Mouse (Mus musculus): ENCODE measurements around the gene Tmem179b. TPM values are rescaled to one million over a fixed set of nuclear protein-coding genes. Genes with fewer than 3 reads are reported as not detected.

Gene Tmem179b
- polyA plus RNA-seq, 1 experiment: 105 TPM

- no peak for TF ChIP-seq POLR2A (IDR thresholded peaks at IDR 0.05; ENCODE audit: low read depth, low read length)
- no peak; the same call in 1 of the 2 replicates for TF ChIP-seq CTCF (conservative IDR thresholded peaks at IDR 0.05; ENCODE audit: insufficient read depth, insufficient read length, low read depth, low read length)
- DNase-seq: peak; percentile 98
- Histone ChIP-seq H3K4me3 (ENCODE audit: insufficient read depth, low read depth, low read length) (peak within 1 kb of the TSS; percentile 58), H3K36me3 (ENCODE audit: control insufficient read depth, insufficient read depth, low read length) (no peaks in the 10 kb centered on the region), H3K4me1 (ENCODE audit: control insufficient read depth, insufficient read depth, low read length) (no peaks in the 10 kb centered on the region), H3K27ac (ENCODE audit: insufficient read depth, low read depth, low read length) (peak within 1 kb of the TSS; percentile 46; the same call in 1 of the 2 replicates), H3K27me3 (replicated peaks; ENCODE audit: control insufficient read depth, insufficient read depth, low read length) (no peaks in the 10 kb centered on the region)
- WGBS: 1% methylated on average over 32 of the region's 32 CpGs
Measured at GRCm38 (mm10) chr19:8786008-8786781, 11.9 kb upstream of the Tmem179b start, which contains the start of gene Taf6l. TSS of gene Taf6l (minus strand) at chr19:8786417.

GRCm38 (mm10) chr19:8774951-8775421 is 719 bp upstream of the Tmem179b start:
- Histone ChIP-seq H3K27me3 (replicated peaks; ENCODE audit: control insufficient read depth, insufficient read depth, low read length) (no peaks in the 10 kb centered on the region), H3K27ac (ENCODE audit: insufficient read depth, low read depth, low read length) (peak overlapping the region; percentile 87), H3K4me1 (ENCODE audit: control insufficient read depth, insufficient read depth, low read length) (peaks cover 17% of the 10 kb centered on the region; the same call in 1 of the 2 replicates), H3K4me3 (ENCODE audit: insufficient read depth, low read depth, low read length) (peak overlapping the region; percentile 99), H3K36me3 (ENCODE audit: control insufficient read depth, insufficient read depth, low read length) (no peaks in the 10 kb centered on the region)
- WGBS: 2% methylated on average over 20 of the region's 20 CpGs
- peak; percentile 21 for DNase-seq
- TF ChIP-seq POLR2A (IDR thresholded peaks at IDR 0.05; ENCODE audit: low read depth, low read length) (no peak), CTCF (conservative IDR thresholded peaks at IDR 0.05; ENCODE audit: insufficient read depth, insufficient read length, low read depth, low read length) (no peak)

GRCm38 (mm10) chr19:8773409-8773808 is 858 bp downstream of the Tmem179b start:
- Histone ChIP-seq H3K27me3 (replicated peaks; ENCODE audit: control insufficient read depth, insufficient read depth, low read length) (no peaks in the 10 kb centered on the region), H3K27ac (ENCODE audit: insufficient read depth, low read depth, low read length) (no peak overlapping the region), H3K4me1 (ENCODE audit: control insufficient read depth, insufficient read depth, low read length) (peaks cover 17% of the 10 kb centered on the region; the same call in 1 of the 2 replicates), H3K4me3 (ENCODE audit: insufficient read depth, low read depth, low read length) (peak overlapping the region; percentile 30; the same call in 1 of the 2 replicates), H3K36me3 (ENCODE audit: control insufficient read depth, insufficient read depth, low read length) (no peaks in the 10 kb centered on the region; the same call in 1 of the 2 replicates)
- no peak for TF ChIP-seq CTCF (conservative IDR thresholded peaks at IDR 0.05; ENCODE audit: insufficient read depth, insufficient read length, low read depth, low read length)
- no peak for TF ChIP-seq POLR2A (IDR thresholded peaks at IDR 0.05; ENCODE audit: low read depth, low read length)
- DNase-seq: no peak
- 35% methylated on average over 6 of the region's 6 CpGs for WGBS

- peaks cover 17% of the 10 kb centered on the region; the same call in 1 of the 2 replicates for H3K4me1 ChIP-seq (ENCODE audit: control insufficient read depth, insufficient read depth, low read length)
- H3K27me3 ChIP-seq (replicated peaks; ENCODE audit: control insufficient read depth, insufficient read depth, low read length): no peaks in the 10 kb centered on the region
- 68% methylated on average over 5 of the region's 5 CpGs for WGBS
- H3K27ac ChIP-seq (ENCODE audit: insufficient read depth, low read depth, low read length): no peak overlapping the region
- TF ChIP-seq POLR2A (IDR thresholded peaks at IDR 0.05; ENCODE audit: low read depth, low read length) (no peak), CTCF (conservative IDR thresholded peaks at IDR 0.05; ENCODE audit: insufficient read depth, insufficient read length, low read depth, low read length) (no peak)
- no peak for DNase-seq
- no peaks in the 10 kb centered on the region; the same call in 1 of the 2 replicates for H3K36me3 ChIP-seq (ENCODE audit: control insufficient read depth, insufficient read depth, low read length)
- peak overlapping the region; percentile 30; the same call in 1 of the 2 replicates for H3K4me3 ChIP-seq (ENCODE audit: insufficient read depth, low read depth, low read length)
Measured at GRCm38 (mm10) chr19:8772996-8773395, 1.3 kb downstream of the Tmem179b start.

- Histone ChIP-seq H3K4me1 (ENCODE audit: control insufficient read depth, insufficient read depth, low read length) (peaks cover 17% of the 10 kb centered on the region; the same call in 1 of the 2 replicates), H3K27ac (ENCODE audit: insufficient read depth, low read depth, low read length) (peak within 1 kb of the TSS; percentile 90), H3K36me3 (ENCODE audit: control insufficient read depth, insufficient read depth, low read length) (peaks cover 2% of the 10 kb centered on the region), H3K4me3 (ENCODE audit: insufficient read depth, low read depth, low read length) (peak within 1 kb of the TSS; percentile 96), H3K27me3 (replicated peaks; ENCODE audit: control insufficient read depth, insufficient read depth, low read length) (no peaks in the 10 kb centered on the region)
- TF ChIP-seq CTCF (conservative IDR thresholded peaks at IDR 0.05; ENCODE audit: insufficient read depth, insufficient read length, low read depth, low read length) (no peak), POLR2A (IDR thresholded peaks at IDR 0.05; ENCODE audit: low read depth, low read length) (peak; percentile 72)
- DNase-seq: peak; percentile 86
- WGBS: 18% methylated on average over 29 of the region's 29 CpGs
Measured at GRCm38 (mm10) chr19:8770567-8771270, 3.5 kb downstream of the Tmem179b start, which contains the start of gene Tmem223. TSS of gene Tmem223 (plus strand) at chr19:8770996.

- Histone ChIP-seq H3K4me1 (ENCODE audit: control insufficient read depth, insufficient read depth, low read length) (peaks cover 4% of the 10 kb centered on the region; the same call in 1 of the 2 replicates), H3K27ac (ENCODE audit: insufficient read depth, low read depth, low read length) (no peak overlapping the region), H3K36me3 (ENCODE audit: control insufficient read depth, insufficient read depth, low read length) (peaks cover 8% of the 10 kb centered on the region), H3K27me3 (replicated peaks; ENCODE audit: control insufficient read depth, insufficient read depth, low read length) (no peaks in the 10 kb centered on the region), H3K4me3 (ENCODE audit: insufficient read depth, low read depth, low read length) (no peak overlapping the region)
- WGBS: 98% methylated on average over 9 of the region's 9 CpGs
- no peak for DNase-seq
- TF ChIP-seq POLR2A (IDR thresholded peaks at IDR 0.05; ENCODE audit: low read depth, low read length): no peak
- no peak for TF ChIP-seq CTCF (conservative IDR thresholded peaks at IDR 0.05; ENCODE audit: insufficient read depth, insufficient read length, low read depth, low read length)
Measured at GRCm38 (mm10) chr19:8765562-8765961, 8.7 kb downstream of the Tmem179b start.
